Mouse (Mus musculus): Measurements from ENCODE around the gene Gdf10. TPM values are rescaled to one million over a fixed set of nuclear protein-coding genes. Genes with fewer than 3 reads are reported as not detected.

Gdf10 gene
- polyA plus RNA-seq, 1 experiment from 2014 or later: 16.1 TPM

Other genes with a start within 250 kb of the Gdf10 start
- gene Gdf2, start 17.5 kb downstream of the Gdf10 start, polyA plus RNA-seq (2015; fragmentation: Nextera tagmentation; extraction: Ambion mirVana): 0.06 TPM in 1 of 2 replicates, not detected in the other
- gene Rbp3, start 30.4 kb downstream of the Gdf10 start, polyA plus RNA-seq (2015; fragmentation: Nextera tagmentation; extraction: Ambion mirVana): 0.05 and 0.06 TPM in 2 replicates
- gene Zfp488, start 55.2 kb downstream of the Gdf10 start, polyA plus RNA-seq (2015; fragmentation: Nextera tagmentation; extraction: Ambion mirVana): 1.2 and 1.5 TPM in 2 replicates
- not detected in 2 replicates for gene Gm30083, start 91.6 kb downstream of the Gdf10 start, polyA plus RNA-seq (2015; fragmentation: Nextera tagmentation; extraction: Ambion mirVana)
- not detected in 2 replicates for gene Gm5460, start 93.2 kb downstream of the Gdf10 start, polyA plus RNA-seq (2015; fragmentation: Nextera tagmentation; extraction: Ambion mirVana)
- gene Antxrl, start 129.1 kb downstream of the Gdf10 start, polyA plus RNA-seq (2015; fragmentation: Nextera tagmentation; extraction: Ambion mirVana): not detected in 2 replicates
- gene Anxa8, start 162.4 kb downstream of the Gdf10 start, polyA plus RNA-seq (2015; fragmentation: Nextera tagmentation; extraction: Ambion mirVana): 0.16 TPM in 1 of 2 replicates, not detected in the other
- gene A630023A22Rik, start 179.2 kb downstream of the Gdf10 start, polyA plus RNA-seq (2015; fragmentation: Nextera tagmentation; extraction: Ambion mirVana): not detected in 2 replicates
- gene Npy4r, start 228.9 kb downstream of the Gdf10 start, polyA plus RNA-seq (2015; fragmentation: Nextera tagmentation; extraction: Ambion mirVana): 0.13 and 0.22 TPM in 2 replicates

All from hindbrain, embryonic 15.5 days (tissue).